Mouse (Mus musculus) left cerebral cortex, adult 9 months (tissue): ENCODE data around the gene Gm47969.

Experiments
- DNase-seq, 2 experiments: peaks; one replicate each; pipeline ENCODE4 v3.0.0; 2022; ENCODE audit warnings: low spot score in 2 of 2

The Gm47969 gene

GRCm38 (mm10) chr1:83075526-83076189 lies 30.9 kb downstream of the Gm47969 start:
- DNase-seq, result no peak

- DNase-seq, result peak in 1 of 2 experiments; percentile 31
These were observed 31.6 kb downstream of the Gm47969 start for GRCm38 (mm10) chr1:83076190-83076917.

- DNase-seq, result peak in 1 of 2 experiments; percentile 5
These were observed 32.3 kb downstream of the Gm47969 start for GRCm38 (mm10) chr1:83077016-83077415.

- DNase-seq, result no peak
These were observed 40.1 kb downstream of the Gm47969 start for GRCm38 (mm10) chr1:83084790-83085189.

GRCm38 (mm10) chr1:83091268-83091667 lies 46.5 kb downstream of the Gm47969 start:
- no peak for DNase-seq
